Mouse (Mus musculus): ENCODE data around the gene Gm28038. TPM values are rescaled to one million over a fixed set of nuclear protein-coding genes. Genes with fewer than 3 reads are reported as not detected.

The Gm28038 gene
- not detected in 2 replicates for polyA plus RNA-seq (2021; fragmentation: Nextera tagmentation)
- long read RNA-seq, experiment 1: 0 reads
- long read RNA-seq, experiment 2: 0 reads

DNA sequence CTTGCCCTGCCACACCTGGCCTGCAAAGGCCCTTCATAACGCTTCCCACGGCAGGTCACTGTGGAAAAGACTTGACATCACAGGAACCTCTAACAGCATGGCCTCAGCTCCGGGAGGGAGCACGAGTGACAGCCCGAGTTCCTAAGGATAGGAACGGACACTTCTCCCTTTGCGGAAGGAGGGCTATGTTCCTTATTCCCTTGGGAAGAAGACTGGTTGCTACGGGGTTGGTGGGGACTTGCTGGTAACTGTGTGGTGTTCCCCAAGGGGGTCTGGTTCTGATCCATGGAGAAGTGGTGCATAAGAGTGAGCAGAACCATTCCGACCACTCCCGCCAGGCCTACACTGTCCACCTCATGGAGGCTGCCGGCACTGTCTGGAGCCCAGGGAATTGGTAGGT is at the start of gene Gm28038:
Gene Gm28038 (plus strand): TSS at position 301 of the 400 bp plus-strand sequence.

DNA sequence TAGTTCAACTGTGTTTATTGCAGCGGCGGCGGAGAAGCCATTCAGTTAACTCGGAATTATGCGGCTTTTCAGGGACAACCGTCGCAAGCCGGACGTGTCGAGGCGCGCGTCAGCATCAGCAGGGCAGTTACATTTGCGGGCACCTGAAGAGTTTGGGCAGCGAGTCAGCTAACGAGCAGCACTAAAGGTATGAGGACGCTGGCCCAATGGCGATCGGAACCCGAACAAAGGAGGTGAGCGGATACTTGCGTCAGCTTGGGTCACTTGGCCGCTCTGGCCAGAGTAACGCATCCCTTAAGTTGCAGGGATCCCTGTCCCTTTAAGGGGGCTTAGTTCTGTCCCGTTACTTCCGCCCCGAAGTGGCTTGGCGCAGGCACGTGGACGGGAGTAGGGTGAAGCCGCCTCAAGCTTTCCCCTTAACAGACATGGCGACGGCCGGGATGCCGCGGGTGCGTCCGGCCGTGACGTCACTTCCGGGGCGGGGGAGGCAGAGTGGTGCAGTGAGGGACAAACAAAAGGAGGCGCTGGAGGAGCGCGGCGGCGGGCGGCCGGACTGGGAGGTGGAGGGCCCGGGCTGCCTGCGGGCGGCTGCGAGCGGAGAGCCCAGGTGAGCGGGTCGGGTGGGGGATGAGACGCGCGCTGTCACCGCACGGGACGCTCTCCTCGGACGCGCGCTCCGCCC is 43.5 kb upstream of the Gm28038 start, which contains the start of gene Lrrc8a:
Gene Lrrc8a (plus strand): TSS at position 517 of the 682 bp plus-strand sequence.

DNA sequence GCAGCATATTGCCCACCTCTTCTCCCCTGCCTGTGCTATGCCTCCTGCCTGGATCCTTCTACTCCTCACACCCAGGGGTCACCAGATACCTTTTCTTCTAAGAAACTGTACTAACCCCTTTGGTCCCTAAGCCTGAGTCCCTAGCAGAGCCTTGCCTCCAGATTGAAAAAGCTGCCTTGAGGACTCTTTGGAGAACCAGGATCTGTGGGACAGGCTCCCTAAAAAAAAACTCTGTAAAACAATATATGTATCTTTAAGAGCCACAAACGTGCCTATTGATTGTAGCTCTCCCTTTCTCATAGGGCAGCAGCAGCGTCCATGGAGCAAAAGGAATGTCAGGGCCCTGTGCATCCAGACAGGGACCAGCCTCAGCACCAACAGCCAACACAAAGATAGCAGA is 40.6 kb upstream of the Gm28038 start, which contains the start of gene Gm28035:
Gene Gm28035 (plus strand): TSS at position 301 of the 400 bp plus-strand sequence.

DNA sequence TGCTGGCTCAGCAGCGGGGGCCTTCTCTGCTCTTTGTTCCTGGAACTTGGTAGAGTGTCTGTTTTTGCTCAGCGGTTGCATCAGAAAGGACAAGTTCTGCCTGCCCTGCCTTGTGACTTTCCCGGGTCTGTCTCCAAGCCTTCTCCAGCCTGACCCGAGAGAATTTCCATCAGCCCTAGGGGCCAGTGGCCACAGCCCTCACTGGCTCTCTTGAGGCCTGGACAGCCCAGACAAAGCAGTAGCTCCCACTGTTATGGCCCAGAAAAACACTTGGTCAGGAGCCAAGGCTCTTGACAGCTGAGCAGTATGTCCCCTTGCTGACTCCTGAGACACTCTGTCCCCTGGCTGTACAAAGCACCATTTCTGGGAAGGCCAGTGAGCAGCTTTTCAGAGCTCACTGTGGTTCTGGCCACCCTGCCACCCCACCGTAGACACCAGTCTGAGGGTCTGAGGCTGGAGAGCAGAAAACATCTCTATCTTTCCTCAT is 15.0 kb upstream of the Gm28038 start, which contains the start of gene Phyhd1:
Gene Phyhd1 (plus strand): TSS at position 437 of the 487 bp plus-strand sequence.

DNA sequence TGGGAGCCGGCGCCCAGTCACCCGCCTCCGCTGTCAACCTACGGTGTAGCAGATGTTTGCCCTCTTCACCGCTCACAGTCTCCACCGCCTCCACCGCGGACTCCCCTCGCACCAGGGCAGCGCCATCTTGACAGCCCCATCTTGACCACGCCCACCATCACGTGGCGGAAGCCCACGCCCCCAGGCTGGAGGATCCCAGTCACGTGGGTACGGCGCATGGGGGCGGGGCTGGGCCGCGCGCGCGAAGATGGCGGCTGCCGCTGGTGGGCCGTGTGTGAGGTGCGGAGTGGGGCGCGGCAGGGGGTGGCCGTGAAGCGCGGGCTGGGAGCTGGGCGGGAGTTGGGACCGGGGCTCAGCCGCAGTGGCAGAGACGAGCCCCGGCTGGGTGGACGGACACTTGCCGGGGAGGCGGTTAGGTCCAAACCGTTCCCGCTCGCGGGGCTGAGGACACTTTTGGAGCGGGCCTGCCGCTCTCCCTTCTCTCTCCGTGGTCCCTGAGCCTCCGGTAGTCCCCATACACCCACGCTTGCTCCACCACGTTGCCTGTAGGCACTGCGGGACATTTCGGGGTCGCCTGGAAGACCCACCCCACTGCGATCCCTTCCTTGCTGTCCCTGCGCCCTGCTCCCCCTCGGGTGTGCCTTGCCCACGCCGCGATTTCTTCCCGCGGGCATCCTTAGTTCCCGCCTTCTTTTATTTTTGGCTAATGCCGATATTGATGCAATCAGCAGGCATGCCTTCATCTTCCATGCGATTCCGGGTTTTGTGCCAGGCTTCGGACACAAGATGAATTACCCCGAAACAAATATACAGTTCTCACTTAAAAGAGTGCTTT is 5.6 kb downstream of the Gm28038 start, which contains the start of the genes Dolk and Nup188:
Gene Dolk (minus strand): TSS at position 143 of the 835 bp plus-strand sequence.
Gene Nup188 (plus strand): TSS at position 206 of the 835 bp plus-strand sequence.

Other genes starting within 250 kb of the Gm28038 start
- 39.2 and 40.9 TPM in 2 replicates for gene Wdr34, start 232.2 kb upstream of the Gm28038 start, polyA plus RNA-seq (2021; fragmentation: Nextera tagmentation)
- 164 and 217 TPM in 2 replicates for gene Set, start 223.7 kb upstream of the Gm28038 start, polyA plus RNA-seq (2021; fragmentation: Nextera tagmentation)
- gene Pkn3, start 203.4 kb upstream of the Gm28038 start, polyA plus RNA-seq (2021; fragmentation: Nextera tagmentation): 0.34 and 0.40 TPM in 2 replicates
- gene Zdhhc12, start 187.4 kb upstream of the Gm28038 start, polyA plus RNA-seq (2021; fragmentation: Nextera tagmentation): 22.1 and 28.3 TPM in 2 replicates
- gene Zer1, start 156.5 kb upstream of the Gm28038 start, polyA plus RNA-seq (2021; fragmentation: Nextera tagmentation): 13.4 and 14.0 TPM in 2 replicates
- 19.4 and 23.7 TPM in 2 replicates for gene Tbc1d13, start 147.3 kb upstream of the Gm28038 start, polyA plus RNA-seq (2021; fragmentation: Nextera tagmentation)
- 28.5 and 35.1 TPM in 2 replicates for gene Endog, start 109.5 kb upstream of the Gm28038 start, polyA plus RNA-seq (2021; fragmentation: Nextera tagmentation)
- 29.8 and 30.8 TPM in 2 replicates for gene Spout1, start 102.6 kb upstream of the Gm28038 start, polyA plus RNA-seq (2021; fragmentation: Nextera tagmentation)
- 8.4 and 9.9 TPM in 2 replicates for gene Kyat1, start 75.2 kb upstream of the Gm28038 start, polyA plus RNA-seq (2021; fragmentation: Nextera tagmentation)
- gene Lrrc8a, start 43.3 kb upstream of the Gm28038 start, polyA plus RNA-seq (2021; fragmentation: Nextera tagmentation): 31.1 and 48.4 TPM in 2 replicates
- gene Gm28035, start 40.5 kb upstream of the Gm28038 start, polyA plus RNA-seq (2021; fragmentation: Nextera tagmentation): 0.04 TPM in 1 of 2 replicates, not detected in the other
- 16.4 and 17.1 TPM in 2 replicates for gene Phyhd1, start 14.8 kb upstream of the Gm28038 start, polyA plus RNA-seq (2021; fragmentation: Nextera tagmentation)
- 29.1 and 29.6 TPM in 2 replicates for gene Dolk, start 5.3 kb downstream of the Gm28038 start, polyA plus RNA-seq (2021; fragmentation: Nextera tagmentation)
- 7.1 and 10.8 TPM in 2 replicates for gene Nup188, start 5.4 kb downstream of the Gm28038 start, polyA plus RNA-seq (2021; fragmentation: Nextera tagmentation)
- gene Sh3glb2, start 78.3 kb downstream of the Gm28038 start, polyA plus RNA-seq (2021; fragmentation: Nextera tagmentation): 199 and 210 TPM in 2 replicates
- 19.1 and 21.3 TPM in 2 replicates for gene Miga2, start 83.2 kb downstream of the Gm28038 start, polyA plus RNA-seq (2021; fragmentation: Nextera tagmentation)
- gene Dolpp1, start 111.2 kb downstream of the Gm28038 start, polyA plus RNA-seq (2021; fragmentation: Nextera tagmentation): 15.4 and 15.9 TPM in 2 replicates
- gene Crat, start 134.8 kb downstream of the Gm28038 start, polyA plus RNA-seq (2021; fragmentation: Nextera tagmentation): 28.3 and 28.4 TPM in 2 replicates
- 139 and 193 TPM in 2 replicates for gene Ptpa, start 135.0 kb downstream of the Gm28038 start, polyA plus RNA-seq (2021; fragmentation: Nextera tagmentation)
- gene Ier5l, start 193.2 kb downstream of the Gm28038 start, polyA plus RNA-seq (2021; fragmentation: Nextera tagmentation): 2.9 and 4.1 TPM in 2 replicates